Mouse (Mus musculus): ENCODE results near the gene Camk1.

DNA sequence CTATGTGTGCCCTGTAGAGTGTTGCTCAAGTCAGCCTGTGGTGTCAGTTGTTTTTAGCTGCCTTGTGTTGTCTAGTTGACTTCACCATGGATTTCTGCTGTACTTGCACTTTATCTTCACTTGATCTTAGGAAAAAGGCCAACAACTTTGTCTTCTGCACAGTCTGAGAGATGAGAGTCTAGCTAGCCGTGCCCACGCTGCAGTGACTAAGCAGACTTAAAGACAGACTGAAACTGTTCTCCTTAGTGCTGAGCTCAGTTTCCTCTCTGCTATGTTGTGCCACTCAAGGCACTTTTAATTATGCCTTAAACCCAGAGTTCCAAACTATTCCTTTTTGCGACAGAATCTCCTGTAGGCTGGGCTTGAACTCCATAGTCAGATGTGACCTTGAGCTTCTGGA is 27.8 kb downstream of the Camk1 start:
- TF ChIP-seq CTCF (conservative IDR thresholded peaks at IDR 0.05; ENCODE audit: insufficient read depth, insufficient read length, low read depth, low read length) (no peak), POLR2A (IDR thresholded peaks at IDR 0.05; ENCODE audit: low read depth, low read length) (no peak)

All from kidney, adult 2 months (tissue).